Mouse (Mus musculus) c-Kit-negative CD71-positive TER-119-positive erythroid progenitor cells, embryonic 14.5 days (primary cell): ENCODE results near the gene C1qb.
A peak's percentile ranks its signal among the peaks of the same experiment; 100 is the strongest.

Experiments
- DNase-seq: peaks from one replicate; pipeline ENCODE4 v3.0.0-alpha.2; 2013; ENCODE audit warnings: low read depth, low spot score

C1qb gene

GRCm38 (mm10) chr4:136842802-136843201, 43.2 kb downstream of the C1qb start:
- no peak for DNase-seq

GRCm38 (mm10) chr4:136842033-136842432, 44.0 kb downstream of the C1qb start:
- no peak for DNase-seq

GRCm38 (mm10) chr4:136841056-136841455, 44.9 kb downstream of the C1qb start:
- DNase-seq = peak; percentile 35

- DNase-seq = no peak
Measured at GRCm38 (mm10) chr4:136838462-136838861, 47.5 kb downstream of the C1qb start.

GRCm38 (mm10) chr4:136838026-136838425, 48.0 kb downstream of the C1qb start:
- DNase-seq = no peak

- DNase-seq = no peak
Measured at GRCm38 (mm10) chr4:136836387-136836931, 49.5 kb downstream of the C1qb start.

GRCm38 (mm10) chr4:136835621-136836386, 50.2 kb downstream of the C1qb start, which contains the start of gene Ephb2:
Gene Ephb2, minus strand, starts transcription at chr4:136835988.
- no peak for DNase-seq

GRCm38 (mm10) chr4:136834815-136835620, 51.0 kb downstream of the C1qb start:
- DNase-seq = no peak

- DNase-seq = no peak
Measured at GRCm38 (mm10) chr4:136834439-136834814, 51.6 kb downstream of the C1qb start.

GRCm38 (mm10) chr4:136833619-136834351, 52.2 kb downstream of the C1qb start:
- no peak for DNase-seq

GRCm38 (mm10) chr4:136832559-136833232, 53.3 kb downstream of the C1qb start:
- no peak for DNase-seq

- no peak for DNase-seq
Measured at GRCm38 (mm10) chr4:136830272-136830823, 55.6 kb downstream of the C1qb start.
